Mouse (Mus musculus) 416B (cell line): Measurements from ENCODE around the gene Gm44805.

Experiments used
- DNase-seq: peaks from one replicate; pipeline ENCODE4 v3.0.0; 2011; ENCODE audit warnings: low read depth

Gene Gm44805

GRCm38 (mm10) chr7:19628536-19629360 is 52.5 kb downstream of the Gm44805 start:
- peak; percentile 100 for DNase-seq

GRCm38 (mm10) chr7:19628192-19628535 is 53.1 kb downstream of the Gm44805 start:
- no peak for DNase-seq

- DNase-seq, result no peak
Observed at GRCm38 (mm10) chr7:19627721-19628120, 53.5 kb downstream of the Gm44805 start.

GRCm38 (mm10) chr7:19623433-19623832 is 57.8 kb downstream of the Gm44805 start:
- DNase-seq, result no peak

- DNase-seq, result no peak
Observed at GRCm38 (mm10) chr7:19622241-19622640, 59.0 kb downstream of the Gm44805 start.
